Mouse (Mus musculus): Measurements from ENCODE around the gene Med29. TPM values are rescaled to one million over a fixed set of nuclear protein-coding genes. Genes with fewer than 3 reads are reported as not detected.

Med29 gene
- polyA plus RNA-seq, 1 experiment from 2014 or later = 44.8 TPM

DNA sequence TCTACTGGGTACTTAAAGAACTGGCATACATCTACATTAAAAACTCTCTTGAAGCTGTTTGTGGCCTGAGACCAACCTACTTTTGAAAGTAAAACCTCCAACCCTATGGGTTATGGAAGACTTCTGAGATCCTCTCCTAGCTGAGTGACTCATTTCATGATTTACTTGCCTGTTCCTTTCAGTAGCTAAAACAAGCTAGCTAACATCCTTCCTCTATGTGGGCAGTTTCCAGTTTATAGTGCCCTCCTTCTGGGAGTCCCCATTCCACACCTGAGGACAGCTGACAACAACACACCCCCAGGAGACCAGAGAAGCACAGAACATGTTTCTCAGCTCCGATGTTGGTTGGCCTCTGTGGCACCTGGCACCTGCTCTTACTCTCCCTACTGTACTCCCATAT is 30.5 kb upstream of the Med29 start:
- Histone ChIP-seq H3K27me3 (replicated peaks) (no peaks in the 10 kb centered on the region), H3K27ac (no peak overlapping the region), H3K4me2 (no peak overlapping the region), H3K36me3 (peaks cover 25% of the 10 kb centered on the region), H3K4me3 (replicated peaks) (no peak overlapping the region), H3K9ac (no peak overlapping the region), H3K4me1 (no peaks in the 10 kb centered on the region), H3K9me3 (no peaks in the 10 kb centered on the region)
- WGBS = 96% methylated on average over 1 of the region's 1 CpGs
- no peak for ATAC-seq (ENCODE audit: insufficient read depth, low FRiP score, low read depth)

DNA sequence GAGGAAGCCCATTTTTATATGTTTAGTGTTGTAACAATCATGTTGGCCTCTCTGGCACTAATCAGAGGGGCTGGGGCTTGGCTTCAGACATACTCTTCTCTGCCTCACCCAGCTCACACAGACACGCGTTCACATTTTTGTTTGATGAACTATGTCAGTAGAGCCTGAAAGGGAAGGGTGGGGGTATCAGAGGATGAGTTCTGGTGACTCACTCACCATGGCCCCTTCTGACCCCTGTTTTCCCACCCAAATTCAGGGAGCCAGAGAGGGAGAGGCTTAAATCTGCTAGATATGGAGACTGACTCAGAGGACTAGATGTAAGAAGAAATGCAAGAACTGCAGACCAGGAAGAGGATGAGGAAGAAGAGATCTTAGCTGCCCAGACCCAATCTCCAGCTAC is 26.9 kb upstream of the Med29 start:
- Histone ChIP-seq H3K4me3 (replicated peaks) (no peak overlapping the region), H3K9me3 (no peaks in the 10 kb centered on the region), H3K4me1 (no peaks in the 10 kb centered on the region), H3K4me2 (no peak overlapping the region), H3K36me3 (peaks cover 28% of the 10 kb centered on the region), H3K9ac (no peak overlapping the region), H3K27me3 (replicated peaks) (no peaks in the 10 kb centered on the region), H3K27ac (no peak overlapping the region)
- no peak for ATAC-seq (ENCODE audit: insufficient read depth, low FRiP score, low read depth)
- 84% methylated on average over 2 of the region's 2 CpGs for WGBS

DNA sequence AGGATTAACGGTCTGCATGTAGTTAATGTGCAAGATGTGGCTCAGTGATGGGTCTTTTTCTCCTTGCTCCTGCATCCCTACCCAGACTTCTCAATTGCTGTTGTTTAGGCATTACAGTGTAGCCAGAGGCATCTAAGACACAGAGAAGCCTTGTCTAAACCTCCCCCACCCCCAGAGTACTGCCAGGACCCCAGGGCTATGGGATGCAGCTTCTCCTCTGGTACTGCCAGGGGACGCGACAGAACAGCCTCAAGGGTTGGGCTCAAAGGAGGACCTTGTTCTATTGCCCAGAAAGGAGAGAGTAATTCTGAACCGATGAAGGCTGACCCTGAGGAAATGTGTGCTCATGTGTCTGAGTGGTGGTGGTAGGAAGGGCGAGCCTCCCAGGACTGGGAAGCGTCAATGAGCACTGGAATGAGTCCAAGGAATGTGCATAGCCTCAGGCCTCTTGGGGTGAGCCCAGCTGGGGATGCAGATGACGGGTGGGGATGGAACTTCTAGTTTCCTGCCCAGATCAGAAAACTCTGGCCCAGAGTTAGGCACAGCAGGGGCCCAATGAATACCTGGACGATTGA is 25.7 kb upstream of the Med29 start:
- H3K36me3 ChIP-seq = peaks cover 35% of the 10 kb centered on the region
- WGBS = 61% methylated on average over 8 of the region's 8 CpGs
- H3K4me2 ChIP-seq = no peak overlapping the region
- no peaks in the 10 kb centered on the region for H3K27me3 ChIP-seq (replicated peaks)
- H3K4me3 ChIP-seq (replicated peaks) = no peak overlapping the region
- H3K9me3 ChIP-seq = no peaks in the 10 kb centered on the region
- ATAC-seq (ENCODE audit: insufficient read depth, low FRiP score, low read depth) = peak; percentile 27; the same call in 1 of the 2 replicates
- H3K4me1 ChIP-seq = no peaks in the 10 kb centered on the region
- no peak overlapping the region for H3K27ac ChIP-seq
- H3K9ac ChIP-seq = no peak overlapping the region

DNA sequence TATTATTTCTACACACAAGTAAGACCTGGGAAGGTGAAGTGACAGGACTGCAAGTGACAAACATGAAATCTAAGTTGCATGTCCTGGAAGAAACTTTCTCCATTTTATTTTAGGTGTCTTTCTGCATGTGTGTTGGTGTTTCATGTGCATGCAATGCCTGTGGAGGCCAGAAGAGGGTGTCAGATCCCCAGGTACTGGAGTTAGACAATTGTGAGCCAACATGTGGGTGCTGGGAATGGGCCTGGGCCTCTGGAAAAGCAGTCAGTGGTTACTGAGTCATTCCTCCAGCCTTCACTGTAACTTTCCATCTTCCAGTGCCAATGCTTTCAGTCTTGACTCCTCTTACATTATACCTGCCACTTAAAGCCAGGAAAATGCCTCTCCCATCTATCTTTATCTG is 24.9 kb upstream of the Med29 start:
- H3K9me3 ChIP-seq = no peaks in the 10 kb centered on the region
- ATAC-seq (ENCODE audit: insufficient read depth, low FRiP score, low read depth) = no peak
- no peaks in the 10 kb centered on the region for H3K4me1 ChIP-seq
- no peak overlapping the region for H3K4me2 ChIP-seq
- no peak overlapping the region for H3K9ac ChIP-seq
- no peak overlapping the region for H3K27ac ChIP-seq
- no peaks in the 10 kb centered on the region for H3K27me3 ChIP-seq (replicated peaks)
- H3K4me3 ChIP-seq (replicated peaks) = no peak overlapping the region
- peaks cover 33% of the 10 kb centered on the region for H3K36me3 ChIP-seq

DNA sequence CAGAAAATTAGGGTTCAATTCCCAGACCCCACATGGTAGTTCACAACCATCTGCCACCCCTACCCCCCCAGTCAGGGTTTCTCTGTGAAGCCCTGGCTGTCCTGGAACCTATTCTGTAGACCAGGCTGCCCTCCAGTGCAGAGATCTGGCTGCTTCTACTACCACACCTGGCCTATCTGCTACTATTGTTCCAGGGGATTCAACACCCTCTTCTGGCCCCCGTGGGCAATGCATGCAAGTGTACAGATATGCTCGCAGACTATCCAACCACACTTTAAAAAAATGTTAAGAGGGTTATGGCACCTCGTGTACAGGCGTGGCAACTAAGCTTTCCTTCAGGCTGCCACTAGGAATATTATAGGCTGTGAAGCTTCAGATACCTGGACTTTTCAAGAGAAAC is 20.3 kb upstream of the Med29 start:
- ATAC-seq (ENCODE audit: insufficient read depth, low FRiP score, low read depth) = no peak
- no peak overlapping the region for H3K27ac ChIP-seq
- H3K4me2 ChIP-seq = no peak overlapping the region
- no peaks in the 10 kb centered on the region for H3K4me1 ChIP-seq
- H3K27me3 ChIP-seq (replicated peaks) = no peaks in the 10 kb centered on the region
- H3K9ac ChIP-seq = no peak overlapping the region
- WGBS = 79% methylated on average over 4 of the region's 4 CpGs
- no peaks in the 10 kb centered on the region for H3K9me3 ChIP-seq
- H3K4me3 ChIP-seq (replicated peaks) = no peak overlapping the region
- H3K36me3 ChIP-seq = peaks cover 37% of the 10 kb centered on the region

DNA sequence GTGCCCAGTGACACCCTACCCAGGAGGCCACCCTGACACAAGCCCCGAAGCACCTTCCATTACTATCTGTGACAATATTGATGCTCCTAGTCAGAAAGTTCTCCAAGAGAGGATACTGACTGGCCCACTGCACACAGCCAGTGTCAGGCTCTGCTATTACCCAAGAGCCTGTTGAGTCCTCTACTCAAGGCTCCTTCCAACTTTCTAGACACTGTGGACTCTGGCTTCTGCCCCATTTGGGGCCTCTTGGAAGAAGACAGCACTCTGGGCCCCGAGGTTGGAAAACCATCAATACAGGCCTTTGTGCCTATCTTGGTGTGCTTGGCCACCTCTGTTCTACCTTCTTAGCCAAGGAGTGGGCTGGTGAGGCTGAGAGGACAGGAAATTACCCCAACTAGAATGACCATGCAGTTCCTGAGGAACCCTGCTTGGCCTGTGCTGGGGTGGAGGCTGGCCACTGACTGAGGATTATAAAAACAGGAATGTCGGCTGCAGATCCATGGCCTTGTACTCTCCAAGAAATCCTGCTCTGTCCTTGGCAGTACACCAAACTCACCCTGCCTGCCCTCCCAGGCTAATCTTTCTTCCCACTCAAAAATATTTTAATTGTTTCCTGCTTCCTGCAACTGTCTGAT is 18.4 kb upstream of the Med29 start:
- H3K4me3 ChIP-seq (replicated peaks) = no peak overlapping the region
- ATAC-seq (ENCODE audit: insufficient read depth, low FRiP score, low read depth) = no peak
- no peaks in the 10 kb centered on the region for H3K9me3 ChIP-seq
- 0 out of 2 replicates have a peak overlapping the region, but pooled peaks have one; percentile 27 for H3K27ac ChIP-seq
- no peaks in the 10 kb centered on the region for H3K27me3 ChIP-seq (replicated peaks)
- H3K4me1 ChIP-seq = no peaks in the 10 kb centered on the region
- WGBS = 75% methylated on average over 3 of the region's 3 CpGs
- H3K36me3 ChIP-seq = peaks cover 54% of the 10 kb centered on the region
- no peak overlapping the region for H3K9ac ChIP-seq
- H3K4me2 ChIP-seq = no peak overlapping the region

DNA sequence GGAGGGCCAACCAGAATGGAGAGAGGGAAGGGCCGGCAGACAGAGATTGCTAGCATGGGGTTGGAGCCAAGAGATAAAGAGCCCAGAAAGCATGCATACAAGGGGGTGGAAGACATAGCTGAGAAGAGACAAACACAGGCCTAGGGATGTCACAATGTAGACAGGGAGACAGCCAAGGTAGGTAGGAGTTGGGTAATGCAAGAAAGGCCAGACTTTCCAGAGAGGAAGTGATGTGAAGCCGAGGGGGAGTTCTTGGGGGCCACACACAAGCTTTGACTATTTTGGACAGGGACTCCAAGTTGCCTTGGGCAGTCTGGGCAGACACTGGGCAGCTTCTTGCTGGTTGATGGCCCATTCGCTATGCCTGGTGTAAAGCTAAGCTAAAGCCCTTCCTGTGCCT is 9.4 kb upstream of the Med29 start:
- no peak overlapping the region for H3K27ac ChIP-seq
- H3K4me1 ChIP-seq = no peaks in the 10 kb centered on the region
- H3K9ac ChIP-seq = no peak overlapping the region
- H3K9me3 ChIP-seq = no peaks in the 10 kb centered on the region
- H3K4me3 ChIP-seq (replicated peaks) = no peak overlapping the region
- H3K27me3 ChIP-seq (replicated peaks) = no peaks in the 10 kb centered on the region
- H3K36me3 ChIP-seq = peaks cover 74% of the 10 kb centered on the region
- H3K4me2 ChIP-seq = no peak overlapping the region
- 80% methylated on average over 3 of the region's 3 CpGs for WGBS
- no peak for ATAC-seq (ENCODE audit: insufficient read depth, low FRiP score, low read depth)

DNA sequence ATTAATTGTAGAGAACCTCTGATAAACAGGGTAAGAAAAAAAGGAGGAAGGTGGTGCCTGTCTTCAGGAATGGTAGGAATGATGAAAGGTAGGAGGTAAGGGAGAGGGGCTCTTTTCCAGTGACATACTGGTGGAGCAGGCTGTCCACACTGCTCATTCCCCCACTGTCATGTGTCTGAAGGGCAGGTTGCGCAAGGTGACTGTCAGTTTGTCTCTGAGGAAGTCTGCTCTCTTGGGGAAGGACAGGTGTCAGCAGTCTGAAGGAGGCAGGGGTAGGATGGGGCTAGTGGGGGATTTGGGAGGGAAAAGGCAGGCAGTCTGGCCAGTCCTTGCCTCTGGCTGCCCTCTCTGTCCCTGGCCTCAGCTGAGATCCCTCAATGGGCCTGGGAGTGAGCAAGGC is 8.5 kb upstream of the Med29 start:
- H3K27ac ChIP-seq = no peak overlapping the region
- H3K9ac ChIP-seq = no peak overlapping the region
- H3K27me3 ChIP-seq (replicated peaks) = no peaks in the 10 kb centered on the region
- H3K4me1 ChIP-seq = no peaks in the 10 kb centered on the region
- H3K36me3 ChIP-seq = peaks cover 71% of the 10 kb centered on the region
- 96% methylated on average over 1 of the region's 1 CpGs for whole genome bisulfite sequencing
- no peaks in the 10 kb centered on the region for H3K9me3 ChIP-seq
- H3K4me2 ChIP-seq = no peak overlapping the region
- no peak overlapping the region for H3K4me3 ChIP-seq (replicated peaks)
- ATAC-seq (ENCODE audit: insufficient read depth, low FRiP score, low read depth) = no peak

DNA sequence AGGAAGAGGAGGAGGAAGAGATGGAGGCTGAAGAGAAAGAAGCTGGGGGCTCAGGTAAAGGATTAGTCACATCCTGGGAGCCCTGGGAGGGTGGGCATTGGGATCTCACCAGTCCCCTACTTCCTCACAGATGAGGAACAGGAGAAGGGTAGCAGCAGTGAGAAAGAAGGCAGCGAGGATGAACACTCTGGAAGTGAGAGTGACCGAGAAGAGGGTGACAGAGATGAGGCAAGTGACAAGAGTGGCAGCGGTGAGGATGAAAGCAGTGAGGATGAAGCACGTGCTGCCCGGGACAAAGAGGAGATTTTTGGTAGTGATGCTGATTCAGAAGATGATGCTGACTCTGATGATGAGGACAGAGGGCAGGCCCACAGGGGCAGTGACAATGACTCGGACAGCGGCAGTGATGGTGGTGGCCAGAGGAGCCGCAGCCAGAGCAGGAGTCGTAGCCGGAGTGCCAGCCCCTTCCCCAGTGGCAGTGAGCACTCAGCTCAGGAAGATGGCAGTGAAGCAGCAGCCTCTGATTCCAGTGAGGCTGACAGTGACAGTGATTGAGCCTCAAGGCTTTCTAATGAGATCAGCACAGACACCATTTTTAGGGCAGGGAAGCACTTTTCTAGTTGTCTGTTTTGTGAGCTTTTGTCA is 6.3 kb upstream of the Med29 start:
- no peak overlapping the region for H3K4me2 ChIP-seq
- H3K27ac ChIP-seq = no peak overlapping the region
- H3K36me3 ChIP-seq = peaks cover 65% of the 10 kb centered on the region
- H3K4me1 ChIP-seq = peaks cover 2% of the 10 kb centered on the region; the same call in 1 of the 2 replicates
- H3K27me3 ChIP-seq (replicated peaks) = no peaks in the 10 kb centered on the region
- no peak for ATAC-seq (ENCODE audit: insufficient read depth, low FRiP score, low read depth)
- no peak overlapping the region for H3K9ac ChIP-seq
- H3K4me3 ChIP-seq (replicated peaks) = no peak overlapping the region
- WGBS = 88% methylated on average over 10 of the region's 10 CpGs
- H3K9me3 ChIP-seq = no peaks in the 10 kb centered on the region

DNA sequence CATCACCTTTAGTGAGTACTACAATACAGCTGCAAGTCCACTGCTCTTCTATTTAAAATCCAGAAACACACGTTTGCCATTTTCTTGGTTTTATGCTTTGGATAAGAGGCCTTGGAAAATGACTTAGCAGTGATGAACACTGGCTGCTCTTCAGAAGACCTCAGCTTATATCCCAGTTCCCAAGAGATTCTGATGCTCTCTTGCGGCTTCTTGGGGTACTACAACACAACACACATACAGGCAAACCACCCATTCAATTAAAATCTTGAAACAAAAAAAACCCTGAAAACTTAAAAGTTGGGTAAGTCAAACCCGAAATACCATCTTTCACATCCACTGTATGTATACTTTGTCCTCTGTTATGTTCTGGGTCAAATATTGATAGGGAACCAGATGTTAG is 5.5 kb upstream of the Med29 start:
- H3K4me3 ChIP-seq (replicated peaks) = no peak overlapping the region
- H3K27me3 ChIP-seq (replicated peaks) = no peaks in the 10 kb centered on the region
- H3K9ac ChIP-seq = no peak overlapping the region
- H3K9me3 ChIP-seq = no peaks in the 10 kb centered on the region
- H3K36me3 ChIP-seq = peaks cover 58% of the 10 kb centered on the region
- no peak overlapping the region for H3K4me2 ChIP-seq
- H3K27ac ChIP-seq = no peak overlapping the region
- WGBS = 58% methylated on average over 3 of the region's 3 CpGs
- no peak for ATAC-seq (ENCODE audit: insufficient read depth, low FRiP score, low read depth)
- H3K4me1 ChIP-seq = peaks cover 9% of the 10 kb centered on the region

DNA sequence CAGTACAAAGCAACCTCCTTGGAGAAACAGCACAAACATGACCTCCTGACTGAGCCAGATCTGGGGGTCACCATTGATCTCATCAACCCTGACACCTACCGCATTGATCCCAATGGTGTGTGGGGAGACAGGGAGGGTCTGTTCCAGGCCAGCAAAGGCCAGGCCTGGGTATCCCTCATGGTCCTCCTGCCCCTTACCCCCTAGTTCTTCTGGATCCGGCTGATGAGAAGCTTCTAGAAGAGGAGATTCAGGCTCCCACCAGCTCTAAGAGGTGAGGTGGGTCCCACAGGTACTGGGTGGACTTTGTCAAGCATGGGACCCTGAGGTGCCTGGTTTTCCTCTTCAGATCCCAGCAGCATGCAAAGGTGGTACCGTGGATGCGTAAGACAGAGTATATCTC is 2.9 kb upstream of the Med29 start:
- ATAC-seq (ENCODE audit: insufficient read depth, low FRiP score, low read depth) = no peak
- peaks cover 40% of the 10 kb centered on the region for H3K36me3 ChIP-seq
- 94% methylated on average over 4 of the region's 4 CpGs for WGBS

DNA sequence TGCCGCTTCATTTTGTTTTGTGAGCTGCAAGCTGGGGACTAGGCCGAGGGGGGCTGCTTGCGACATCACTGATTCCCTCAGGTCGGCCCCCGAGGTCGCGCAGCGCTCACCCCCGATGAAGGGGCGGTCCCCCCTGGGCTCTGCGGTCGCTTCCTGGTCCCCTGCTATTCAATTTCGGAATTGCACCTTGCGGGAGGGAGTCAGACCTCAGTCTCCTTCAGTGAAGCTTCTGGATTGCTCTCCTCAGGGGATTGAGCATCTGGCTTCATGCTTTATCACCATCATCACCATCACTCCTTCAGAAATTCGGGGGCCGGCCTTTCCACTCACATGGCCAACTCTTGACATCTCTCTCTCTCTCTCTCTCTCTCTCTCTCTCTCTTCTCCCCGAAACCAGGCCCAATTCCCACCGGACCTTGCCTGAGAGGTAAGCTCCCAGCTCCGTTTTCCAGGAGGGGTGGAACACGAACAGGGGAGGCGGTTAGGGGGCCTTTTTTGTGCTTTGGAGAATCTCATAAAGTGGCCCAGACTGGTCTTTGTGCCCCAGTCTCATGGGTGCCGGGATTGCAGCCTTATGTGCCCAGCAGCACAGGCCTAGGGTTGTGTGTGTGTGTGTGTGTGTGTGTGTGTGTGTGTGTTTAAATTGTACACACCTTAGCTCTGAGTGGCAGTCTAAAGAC is 904 bp upstream of the Med29 start:
- Histone ChIP-seq H3K27me3 (replicated peaks) (no peaks in the 10 kb centered on the region), H3K36me3 (peaks cover 43% of the 10 kb centered on the region)
- 3% methylated on average over 22 of the region's 22 CpGs for WGBS

More for the DNA sequence above, 2.9 kb upstream of the Med29 start:
- Histone ChIP-seq H3K4me1 (peaks cover 15% of the 10 kb centered on the region), H3K27ac (no peak overlapping the region), H3K9me3 (no peaks in the 10 kb centered on the region), H3K27me3 (replicated peaks) (no peaks in the 10 kb centered on the region), H3K9ac (no peak overlapping the region), H3K4me2 (no peak overlapping the region), H3K4me3 (replicated peaks) (no peak overlapping the region)

More for the DNA sequence above, 904 bp upstream of the Med29 start:
- Histone ChIP-seq H3K9ac (peak overlapping the region; percentile 94), H3K4me3 (replicated peaks) (peak overlapping the region; percentile 81), H3K4me2 (peak overlapping the region; percentile 90), H3K27ac (peak overlapping the region; percentile 75), H3K9me3 (no peaks in the 10 kb centered on the region), H3K4me1 (peaks cover 15% of the 10 kb centered on the region)
- ATAC-seq (ENCODE audit: insufficient read depth, low FRiP score, low read depth) = no peak

Measured in stomach, embryonic 15.5 days (tissue).